Comparison of ENCODE assay signal across 9 mouse cellular contexts in the genomic region with DNA sequence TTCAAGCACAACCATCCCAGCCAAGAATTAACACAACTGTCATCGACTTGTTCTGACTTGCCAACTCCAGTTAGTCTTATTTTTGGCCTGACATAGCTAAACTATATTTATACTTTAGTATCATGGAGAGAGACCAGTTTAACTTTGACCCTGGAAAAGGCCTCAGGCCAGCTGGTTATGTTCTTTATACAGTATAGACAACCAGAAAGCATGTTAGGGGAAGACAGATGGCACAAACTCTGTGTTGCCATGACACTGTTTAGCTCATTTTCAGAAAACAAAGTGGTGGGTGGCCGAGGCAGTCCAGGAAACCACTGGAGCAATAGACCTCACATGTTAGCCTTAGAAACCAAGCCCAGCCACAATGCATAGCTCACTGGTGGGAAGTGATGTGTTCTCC.
DNase-seq lines count a peak whose midpoint lies in the region; ATAC-seq lines count a peak whose summit lies in the region.
"Had no signal": no experiment of that assay in that cellular context is flagged by ENCODE, and none has a peak within 500 bp of the region (broad histone marks: within the 10 kb centered on the region; RNA-seq: fewer than 3 reads in every experiment).

No protein-coding gene starts in this region.

- peaks cover 29% of the 10 kb centered on the region for H3K4me1 ChIP-seq in heart, embryonic 12.5 days (replicated peaks)
- no peaks in the 10 kb centered on the region; the same call in 1 of the 2 replicates for H3K4me1 ChIP-seq in forebrain, embryonic 12.5 days
- H3K4me1 ChIP-seq: neural tube, embryonic 13.5 days had no signal

- H3K9ac ChIP-seq in heart, embryonic 12.5 days, result no peak overlapping the region
- no peak overlapping the region for H3K9ac ChIP-seq in forebrain, embryonic 12.5 days
- H3K9ac ChIP-seq: neural tube, embryonic 13.5 days had no signal

- no peak overlapping the region for H3K4me2 ChIP-seq in heart, embryonic 12.5 days
- no peak overlapping the region for H3K4me2 ChIP-seq in forebrain, embryonic 12.5 days
- H3K4me2 ChIP-seq: neural tube, embryonic 13.5 days had no signal

- ATAC-seq in heart, embryonic 12.5 days (ENCODE audit: insufficient number of reproducible peaks, low FRiP score), result no peak
- ATAC-seq in forebrain, embryonic 12.5 days (ENCODE audit: low FRiP score), result no peak

- no peaks in the 10 kb centered on the region for H3K36me3 ChIP-seq in heart, embryonic 12.5 days
- no peaks in the 10 kb centered on the region for H3K36me3 ChIP-seq in forebrain, embryonic 12.5 days (replicated peaks)
- H3K36me3 ChIP-seq: neural tube, embryonic 13.5 days had no signal

- peak; percentile 36 to 55 for DNase-seq in kidney, postnatal 4 days
- no peak for DNase-seq in kidney, adult 9 months
- DNase-seq in layer of hippocampus, adult 11-12 months (ENCODE audit: low spot score), result peak; percentile 33
- peak; percentile 2 for DNase-seq in retina, embryonic 14.5 days (ENCODE audit: low spot score)
- DNase-seq in testis, postnatal 14 days (ENCODE audit: low spot score), result no peak
- DNase-seq: liver had no signal

- WGBS in heart, embryonic 12.5 days, result 45% methylated on average over 2 of the region's 2 CpGs
- WGBS in forebrain, embryonic 12.5 days, result 77% methylated on average over 2 of the region's 2 CpGs

- peak overlapping the region; percentile 16; the same call in 1 of the 2 replicates for H3K27ac ChIP-seq in heart, embryonic 12.5 days (ENCODE audit: poor library complexity, severe bottlenecking)
- H3K27ac ChIP-seq in forebrain, embryonic 12.5 days, result no peak overlapping the region
- H3K27ac ChIP-seq: neural tube, embryonic 13.5 days had no signal

- H3K27me3 ChIP-seq in heart, embryonic 12.5 days (replicated peaks), result no peaks in the 10 kb centered on the region
- H3K27me3 ChIP-seq in forebrain, embryonic 12.5 days, result no peaks in the 10 kb centered on the region
- H3K27me3 ChIP-seq: neural tube, embryonic 13.5 days had no signal

- no peaks in the 10 kb centered on the region for H3K9me3 ChIP-seq in heart, embryonic 12.5 days (replicated peaks)
- H3K9me3 ChIP-seq in forebrain, embryonic 12.5 days, result no peaks in the 10 kb centered on the region
- H3K9me3 ChIP-seq: neural tube, embryonic 13.5 days had no signal

- H3K4me3 ChIP-seq in heart, embryonic 12.5 days, result no peak overlapping the region
- no peak overlapping the region for H3K4me3 ChIP-seq in forebrain, embryonic 12.5 days (replicated peaks)
- H3K4me3 ChIP-seq: neural tube, embryonic 13.5 days had no signal

Comparison
In these comparisons a context has a peak if more than half of its experiments do, and no peak if none do; other contexts are left out.
1. DNase-seq: peak in kidney, postnatal 4 days (2 of 2), layer of hippocampus, adult 11-12 months (single experiment) and retina, embryonic 14.5 days (single experiment); none in kidney, adult 9 months (single experiment) and testis, postnatal 14 days (single experiment).